Mouse (Mus musculus) stomach, embryonic 15.5 days (tissue): ENCODE measurements at regions not wholly inside any gene's neighbourhood (a gene's known extent, or its start where the extent isn't known, plus 50 kb on each side); places are given as distances from the start of the nearest gene placed in this dataset.

Experiments used
- ATAC-seq: fragments of 200-750 bp; cut with Nextera tagmentation; 2 replicates; pipeline ENCODE4 v1.8.0; 2017; ENCODE audit warnings: low read depth, moderate number of reproducible peaks, moderate TSS enrichment; ENCODE audit not compliant: insufficient read depth, low FRiP score
- H3K27ac ChIP-seq: fragments of 300-500 bp; sonication (generic); 2 replicates; pipeline ENCODE4 v1.5.1; 2015; ENCODE audit warnings: mild to moderate bottlenecking, inconsistent platforms
- H3K27me3 ChIP-seq: fragments of 300-500 bp; sonication (generic); replicated peaks from 2 replicates; pipeline ENCODE4 v1.6.1; 2015; ENCODE audit warnings: inconsistent platforms
- H3K36me3 ChIP-seq: fragments of 300-500 bp; sonication (generic); 2 replicates; pipeline ENCODE4 v1.6.1; 2015; ENCODE audit warnings: inconsistent platforms
- H3K4me1 ChIP-seq: fragments of 300-500 bp; sonication (generic); 2 replicates; pipeline ENCODE4 v1.6.1; 2015; ENCODE audit warnings: inconsistent platforms
- H3K4me2 ChIP-seq: fragments of 300-500 bp; sonication (generic); 2 replicates; pipeline ENCODE4 v1.6.1; 2015; ENCODE audit warnings: mild to moderate bottlenecking, inconsistent platforms
- H3K4me3 ChIP-seq: fragments of 300-500 bp; sonication (generic); replicated peaks from 2 replicates; pipeline ENCODE4 v1.5.1; 2015; ENCODE audit warnings: inconsistent platforms
- H3K9ac ChIP-seq: fragments of 300-500 bp; sonication (generic); 2 replicates; pipeline ENCODE4 v1.6.1; 2015; ENCODE audit warnings: inconsistent platforms
- H3K9me3 ChIP-seq: fragments of 300-500 bp; sonication (generic); 2 replicates; pipeline ENCODE4 v1.6.1; 2016; ENCODE audit warnings: inconsistent platforms
- WGBS: fragments of 180-500 bp; shearing (Covaris S2); methylation state at CpG from one replicate; pipeline ENCODE4 v1.1.7; 2015; 5-methylcytosine and 5-hydroxymethylcytosine counted together

DNA sequence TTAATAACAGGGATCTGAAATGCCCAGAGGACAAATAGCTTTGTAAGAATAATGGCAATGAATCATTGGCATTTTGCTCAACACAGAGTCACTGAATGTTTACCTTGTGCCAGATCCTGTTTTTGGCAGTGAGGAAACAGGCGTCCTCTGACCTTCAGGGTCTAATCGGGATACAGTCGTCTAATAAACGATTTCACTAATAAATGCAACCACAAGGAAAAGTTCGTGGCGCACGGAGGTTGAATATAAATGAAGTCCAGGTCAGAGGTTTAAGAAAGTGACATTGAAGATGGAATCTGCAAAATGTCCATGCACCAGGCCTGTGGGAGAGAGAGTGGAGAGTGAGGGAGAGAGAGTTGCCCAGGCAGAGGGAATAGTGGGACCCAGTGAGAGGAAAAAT is 387.5 kb downstream of the 1810013L24Rik start:
- no peaks in the 10 kb centered on the region for H3K36me3 ChIP-seq
- H3K9me3 ChIP-seq, result no peaks in the 10 kb centered on the region
- no peaks in the 10 kb centered on the region for H3K4me1 ChIP-seq
- no peak overlapping the region for H3K4me2 ChIP-seq
- no peaks in the 10 kb centered on the region for H3K27me3 ChIP-seq
- WGBS, result 59% methylated on average over 7 of the region's 7 CpGs
- H3K4me3 ChIP-seq, result no peak overlapping the region
- no peak overlapping the region for H3K9ac ChIP-seq
- H3K27ac ChIP-seq, result no peak overlapping the region
- ATAC-seq, result no peak

DNA sequence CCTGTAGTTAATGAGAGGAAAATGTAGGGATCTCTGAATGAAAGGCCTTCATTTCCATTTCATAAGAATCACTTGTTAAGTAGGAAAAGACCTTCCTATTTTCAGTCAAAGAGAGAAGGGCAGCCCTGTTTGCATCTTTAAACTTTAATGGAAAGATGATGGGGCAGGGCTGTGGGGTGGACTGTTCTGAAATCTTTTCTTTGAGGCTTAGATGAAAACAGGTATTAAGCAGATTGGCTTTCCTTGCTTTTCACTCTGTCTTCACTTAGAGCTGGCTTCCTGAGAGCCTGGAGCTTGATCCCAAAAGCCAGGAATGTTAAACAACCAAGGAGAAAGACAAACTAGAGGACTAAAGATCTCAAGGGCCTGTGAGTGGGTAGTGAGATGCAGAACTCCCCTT is 400.3 kb downstream of the 1810013L24Rik start:
- Histone ChIP-seq H3K9me3 (no peaks in the 10 kb centered on the region), H3K27ac (no peak overlapping the region)
- no peak for ATAC-seq

DNA sequence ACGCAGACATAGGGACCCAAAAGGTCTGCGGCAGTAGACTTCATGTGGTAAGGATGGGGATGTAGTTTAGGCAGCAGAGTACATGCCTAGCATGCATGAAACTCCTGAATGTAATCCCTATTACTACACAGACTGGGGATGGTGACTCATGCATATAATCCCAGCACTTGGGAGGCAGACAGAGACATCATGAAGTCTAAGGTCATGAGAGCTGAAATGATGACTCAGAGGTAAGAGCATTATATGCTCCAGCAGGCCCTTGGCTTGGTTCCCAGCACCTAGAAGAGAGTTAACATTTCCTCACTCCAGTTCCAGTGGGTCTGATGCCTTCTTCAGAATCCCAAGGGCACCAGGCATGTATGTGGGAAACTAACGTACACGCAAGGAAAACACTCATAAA is 412.2 kb downstream of the 1810013L24Rik start:
- WGBS, result 91% methylated on average over 4 of the region's 4 CpGs
- no peak overlapping the region for H3K4me2 ChIP-seq
- H3K9me3 ChIP-seq, result no peaks in the 10 kb centered on the region
- no peak overlapping the region for H3K27ac ChIP-seq
- H3K9ac ChIP-seq, result no peak overlapping the region
- H3K36me3 ChIP-seq, result no peaks in the 10 kb centered on the region
- ATAC-seq, result no peak
- H3K4me3 ChIP-seq, result no peak overlapping the region
- no peaks in the 10 kb centered on the region for H3K4me1 ChIP-seq
- H3K27me3 ChIP-seq, result no peaks in the 10 kb centered on the region

More for the DNA sequence above, 400.3 kb downstream of the 1810013L24Rik start:
- Histone ChIP-seq H3K27me3 (no peaks in the 10 kb centered on the region), H3K4me1 (no peaks in the 10 kb centered on the region), H3K4me2 (no peak overlapping the region), H3K36me3 (no peaks in the 10 kb centered on the region), H3K9ac (no peak overlapping the region), H3K4me3 (no peak overlapping the region)

DNA sequence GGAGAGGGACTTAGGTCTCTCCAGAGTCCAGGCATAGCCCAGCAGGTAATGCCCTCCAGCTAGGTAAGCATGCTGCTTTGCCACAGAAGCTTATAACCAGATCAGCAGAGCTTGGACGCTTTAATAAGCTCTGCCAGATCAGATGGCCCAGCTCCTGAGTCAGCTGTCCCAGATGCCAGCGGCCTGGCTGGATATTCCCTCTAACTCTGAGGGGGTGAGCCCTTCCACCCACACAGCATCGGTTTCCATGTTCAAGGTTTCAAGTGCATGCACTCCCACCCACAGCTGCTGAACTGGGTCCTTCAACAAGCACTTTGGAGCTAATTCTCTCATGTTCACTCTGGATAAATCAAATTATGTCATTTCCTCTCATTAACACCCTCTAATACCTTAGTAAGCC is 417.3 kb downstream of the 1810013L24Rik start:
- Histone ChIP-seq H3K36me3 (no peaks in the 10 kb centered on the region), H3K4me2 (no peak overlapping the region), H3K4me1 (no peaks in the 10 kb centered on the region), H3K9me3 (no peaks in the 10 kb centered on the region), H3K27me3 (no peaks in the 10 kb centered on the region), H3K4me3 (no peak overlapping the region), H3K27ac (no peak overlapping the region), H3K9ac (no peak overlapping the region)
- ATAC-seq, result no peak
- WGBS, result 73% methylated on average over 3 of the region's 3 CpGs

DNA sequence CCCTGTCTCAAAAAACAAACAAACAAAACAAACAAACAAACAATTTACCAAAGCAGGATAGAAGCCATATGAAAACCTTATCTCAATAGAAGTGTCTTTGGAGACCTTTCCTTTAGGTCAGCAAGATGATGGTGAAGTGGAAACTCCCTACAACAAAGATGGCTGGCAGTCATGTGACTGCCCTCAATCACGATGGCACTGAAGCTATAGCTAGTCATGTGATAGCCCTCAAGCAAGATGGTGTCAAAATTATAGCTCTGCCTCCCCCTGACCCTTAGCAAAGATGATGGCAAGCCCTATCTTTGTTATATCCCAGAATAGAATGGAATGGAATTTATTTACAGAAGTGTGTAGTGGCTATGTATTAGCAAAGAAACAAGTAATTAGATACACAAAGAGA is 423.2 kb downstream of the 1810013L24Rik start:
- no peaks in the 10 kb centered on the region for H3K4me1 ChIP-seq
- H3K9ac ChIP-seq, result no peak overlapping the region
- H3K4me2 ChIP-seq, result no peak overlapping the region
- no peaks in the 10 kb centered on the region for H3K27me3 ChIP-seq
- H3K4me3 ChIP-seq, result no peak overlapping the region
- 71% methylated on average over 1 of the region's 1 CpGs for WGBS
- no peak overlapping the region for H3K27ac ChIP-seq
- H3K36me3 ChIP-seq, result no peaks in the 10 kb centered on the region
- ATAC-seq, result no peak
- H3K9me3 ChIP-seq, result no peaks in the 10 kb centered on the region

DNA sequence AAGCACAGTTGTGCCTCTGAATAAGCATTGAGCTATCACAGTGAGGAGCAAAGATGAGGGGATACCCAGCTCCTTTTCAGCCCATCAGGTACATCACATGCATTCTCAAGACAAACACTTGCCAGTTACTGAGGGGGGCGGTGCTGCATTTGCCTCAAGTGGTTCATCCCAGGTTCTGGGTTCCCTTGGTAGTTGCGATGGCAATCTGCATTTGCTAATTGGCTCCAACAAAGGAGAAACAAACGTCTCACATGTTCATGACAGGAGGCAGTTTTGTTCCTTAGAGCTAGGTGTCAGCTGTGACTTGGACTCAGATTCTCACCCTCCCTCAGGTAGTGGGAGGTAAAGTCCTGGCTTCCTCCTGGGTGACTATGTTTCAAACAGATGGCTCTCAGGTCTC is 425.5 kb downstream of the 1810013L24Rik start:
- Histone ChIP-seq H3K4me2 (no peak overlapping the region), H3K36me3 (no peaks in the 10 kb centered on the region), H3K27ac (no peak overlapping the region), H3K9ac (no peak overlapping the region), H3K4me1 (no peaks in the 10 kb centered on the region), H3K27me3 (no peaks in the 10 kb centered on the region), H3K9me3 (no peaks in the 10 kb centered on the region), H3K4me3 (no peak overlapping the region)
- ATAC-seq, result no peak
- WGBS, result 55% methylated on average over 3 of the region's 3 CpGs

DNA sequence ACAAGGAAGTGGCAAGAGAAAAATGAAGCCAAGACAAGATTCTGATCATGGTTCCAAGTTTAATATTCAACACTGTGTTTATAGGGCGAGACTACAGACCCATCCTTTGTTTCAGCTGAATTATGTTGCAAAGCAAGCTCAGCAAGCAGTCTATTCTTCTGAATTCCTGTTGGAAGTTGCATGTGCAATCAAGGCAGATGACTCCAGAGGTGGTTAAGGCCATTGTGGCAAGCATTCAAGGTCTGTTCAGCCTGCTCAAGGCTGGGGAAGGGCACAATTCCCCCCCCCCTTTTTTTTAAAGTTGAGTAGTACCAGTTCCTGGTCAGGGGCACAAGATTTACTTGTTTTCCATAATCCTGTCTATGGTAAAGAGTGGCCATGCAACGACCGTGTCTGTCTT is 431.1 kb downstream of the 1810013L24Rik start:
- Histone ChIP-seq H3K9me3 (no peaks in the 10 kb centered on the region), H3K9ac (no peak overlapping the region)
- whole genome bisulfite sequencing, result 70% methylated on average over 3 of the region's 3 CpGs

DNA sequence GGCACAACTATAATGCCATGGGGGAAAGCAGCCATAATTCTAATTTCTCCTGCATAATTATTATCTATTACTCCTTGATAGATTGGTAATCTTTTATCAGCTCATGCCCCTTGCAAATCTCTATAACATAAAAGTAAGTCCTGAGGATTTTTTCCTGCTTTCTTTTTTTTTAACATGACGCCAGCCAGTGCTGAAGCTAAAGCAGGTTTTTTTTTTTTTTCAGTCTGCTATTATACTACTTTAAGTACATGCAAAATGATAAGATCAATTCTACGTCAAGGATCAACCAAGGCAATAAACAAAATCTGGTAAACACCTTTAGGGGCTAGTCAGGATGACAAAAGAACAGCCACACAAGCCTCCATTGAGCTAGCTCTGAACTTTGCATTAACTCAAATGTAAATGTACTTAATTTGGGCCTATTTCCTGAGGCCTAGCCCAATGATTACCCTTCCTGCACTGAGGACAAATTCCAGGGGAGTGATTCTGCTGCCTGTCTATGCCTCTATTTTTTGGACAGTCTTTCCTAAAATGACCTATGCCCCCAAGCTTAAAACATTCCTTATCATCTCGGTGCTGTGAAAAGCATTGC is 434.8 kb downstream of the 1810013L24Rik start:
- ATAC-seq, result no peak
- WGBS, result 55% methylated on average over 3 of the region's 3 CpGs
- H3K4me2 ChIP-seq, result no peak overlapping the region
- no peak overlapping the region for H3K9ac ChIP-seq
- no peak overlapping the region for H3K4me3 ChIP-seq
- no peaks in the 10 kb centered on the region for H3K4me1 ChIP-seq
- H3K27ac ChIP-seq, result no peak overlapping the region
- no peaks in the 10 kb centered on the region for H3K9me3 ChIP-seq
- no peaks in the 10 kb centered on the region for H3K27me3 ChIP-seq
- no peaks in the 10 kb centered on the region for H3K36me3 ChIP-seq

More for the DNA sequence above, 431.1 kb downstream of the 1810013L24Rik start:
- Histone ChIP-seq H3K27me3 (no peaks in the 10 kb centered on the region), H3K4me1 (no peaks in the 10 kb centered on the region), H3K36me3 (no peaks in the 10 kb centered on the region), H3K4me2 (no peak overlapping the region), H3K27ac (no peak overlapping the region), H3K4me3 (no peak overlapping the region)
- no peak for ATAC-seq

DNA sequence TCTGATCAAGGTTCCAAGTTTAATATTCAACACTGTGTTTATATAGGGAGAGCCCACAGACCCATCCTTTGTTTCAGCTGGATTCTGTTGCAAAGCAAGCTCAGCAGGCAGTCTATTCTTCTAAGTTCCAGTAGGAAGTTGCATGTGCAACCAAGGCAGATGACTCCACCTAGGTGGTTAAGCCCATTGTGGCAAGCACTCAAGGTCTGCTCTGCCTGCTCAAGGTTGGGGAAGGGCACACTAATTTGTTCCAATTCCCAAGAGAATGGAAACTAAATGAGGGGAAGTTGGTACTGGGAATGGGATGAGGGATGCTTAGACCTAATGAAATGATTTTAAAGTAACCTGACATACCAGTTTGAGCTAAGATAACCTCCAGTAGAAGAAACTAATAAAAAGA is 437.3 kb downstream of the 1810013L24Rik start:
- Histone ChIP-seq H3K9me3 (no peaks in the 10 kb centered on the region), H3K9ac (no peak overlapping the region)

DNA sequence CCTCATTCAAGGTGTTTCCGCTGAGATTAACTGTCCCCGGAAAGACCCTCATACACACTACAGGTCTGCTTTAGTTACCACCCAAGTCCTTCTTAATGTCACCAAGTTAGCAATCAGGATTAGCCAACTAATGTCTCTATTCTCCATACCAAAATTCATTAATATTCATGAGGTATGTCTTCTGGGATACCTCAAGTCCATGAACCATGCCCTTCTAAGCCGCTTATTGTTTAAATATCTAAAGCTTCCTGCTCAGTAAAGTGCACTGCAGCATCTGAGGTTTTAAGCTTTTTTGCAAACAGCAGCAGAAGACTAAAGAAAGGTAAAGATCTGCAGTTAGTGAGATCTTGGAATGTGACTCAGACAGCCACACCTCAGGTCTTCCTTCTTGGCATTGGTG is 440.2 kb downstream of the 1810013L24Rik start:
- H3K27me3 ChIP-seq, result no peaks in the 10 kb centered on the region
- no peak overlapping the region for H3K27ac ChIP-seq
- no peaks in the 10 kb centered on the region for H3K36me3 ChIP-seq
- H3K4me2 ChIP-seq, result no peak overlapping the region
- 81% methylated on average over 3 of the region's 3 CpGs for WGBS
- H3K4me3 ChIP-seq, result no peak overlapping the region
- no peaks in the 10 kb centered on the region for H3K4me1 ChIP-seq
- no peak overlapping the region for H3K9ac ChIP-seq
- H3K9me3 ChIP-seq, result no peaks in the 10 kb centered on the region
- no peak for ATAC-seq

More for the DNA sequence above, 437.3 kb downstream of the 1810013L24Rik start:
- no peaks in the 10 kb centered on the region for H3K36me3 ChIP-seq
- no peaks in the 10 kb centered on the region for H3K27me3 ChIP-seq
- no peak overlapping the region for H3K4me3 ChIP-seq
- H3K4me2 ChIP-seq, result no peak overlapping the region
- no peak overlapping the region for H3K27ac ChIP-seq
- ATAC-seq, result no peak
- H3K4me1 ChIP-seq, result no peaks in the 10 kb centered on the region

DNA sequence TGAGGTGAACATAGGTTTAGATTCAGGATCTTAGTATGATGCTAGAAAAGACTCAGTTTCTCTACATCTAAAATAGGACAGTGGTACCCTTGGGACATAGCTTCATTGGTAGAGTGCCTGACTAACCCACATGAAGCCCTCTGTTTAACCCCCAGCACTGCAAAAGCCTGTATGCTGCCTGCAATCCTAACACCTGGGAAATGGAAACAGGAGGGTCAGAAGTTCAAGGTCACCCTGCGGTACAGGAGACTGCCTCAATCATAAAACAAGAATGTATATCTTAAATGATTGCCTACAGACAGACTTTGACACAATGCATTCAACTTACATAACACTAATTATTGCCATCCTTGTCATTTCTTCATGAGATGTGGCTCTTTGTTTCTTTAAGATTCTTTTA is 440.8 kb downstream of the 1810013L24Rik start:
- Histone ChIP-seq H3K27me3 (no peaks in the 10 kb centered on the region), H3K4me3 (no peak overlapping the region), H3K4me1 (no peaks in the 10 kb centered on the region), H3K4me2 (no peak overlapping the region), H3K36me3 (no peaks in the 10 kb centered on the region), H3K9ac (no peak overlapping the region), H3K9me3 (no peaks in the 10 kb centered on the region), H3K27ac (no peak overlapping the region)
- WGBS, result 52% methylated on average over 1 of the region's 1 CpGs
- ATAC-seq, result no peak

DNA sequence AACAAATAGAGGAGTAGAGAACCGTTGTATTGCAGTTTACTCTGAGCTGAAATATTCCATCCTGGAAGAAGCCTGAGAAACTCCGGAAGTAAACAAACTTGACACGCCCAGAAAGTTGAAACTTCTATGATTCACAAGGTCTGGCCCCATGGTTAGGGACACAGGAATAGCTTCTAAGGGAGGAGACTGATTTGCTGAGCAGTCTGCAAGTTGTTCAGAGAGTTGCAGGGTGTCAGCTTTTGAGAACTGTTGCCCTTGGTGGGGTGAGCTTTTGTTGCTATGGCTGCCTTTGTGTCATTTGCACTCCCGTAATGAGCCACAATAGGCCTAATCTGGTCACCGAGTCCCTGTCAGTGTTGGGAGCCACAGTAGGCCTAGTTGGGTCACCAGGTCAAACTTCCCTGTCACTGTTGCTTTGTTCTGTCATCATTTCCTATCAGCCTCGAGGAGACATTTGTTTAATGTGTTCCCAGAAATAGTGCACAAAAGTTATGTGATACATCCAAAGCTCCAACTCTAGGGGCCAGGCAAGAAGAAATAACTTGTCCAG is 443.9 kb downstream of the 1810013L24Rik start:
- no peaks in the 10 kb centered on the region for H3K36me3 ChIP-seq
- no peak overlapping the region for H3K4me3 ChIP-seq
- 61% methylated on average over 6 of the region's 6 CpGs for WGBS
- H3K4me2 ChIP-seq, result no peak overlapping the region
- no peaks in the 10 kb centered on the region for H3K4me1 ChIP-seq
- no peak overlapping the region for H3K27ac ChIP-seq
- no peaks in the 10 kb centered on the region for H3K27me3 ChIP-seq
- no peak overlapping the region for H3K9ac ChIP-seq
- H3K9me3 ChIP-seq, result no peaks in the 10 kb centered on the region
- ATAC-seq, result no peak

DNA sequence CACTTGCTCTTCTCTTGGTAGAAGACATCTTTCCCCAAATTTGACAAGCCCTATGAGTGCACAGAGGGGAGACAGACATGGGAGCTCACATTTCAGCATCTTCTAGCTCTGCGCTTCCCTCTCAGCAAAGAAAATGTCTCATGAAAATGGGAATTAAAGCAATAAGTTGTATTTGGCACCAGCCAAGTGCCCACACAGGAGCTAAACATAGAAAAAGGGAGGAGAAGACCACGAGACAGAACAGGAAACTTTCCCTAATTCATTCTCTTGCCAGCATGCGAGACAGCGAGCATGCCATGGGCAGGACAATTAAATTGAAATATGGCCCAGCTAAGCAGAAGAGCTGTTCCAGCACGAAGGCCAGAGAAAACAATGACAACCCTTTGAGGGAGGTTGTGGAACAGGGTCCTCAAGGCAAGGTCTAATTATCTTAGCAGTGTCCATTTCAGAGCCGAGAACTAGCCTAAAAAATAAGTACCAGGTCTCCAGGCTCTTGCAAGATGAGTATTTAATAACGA is 444.7 kb downstream of the 1810013L24Rik start:
- no peak for ATAC-seq
- whole genome bisulfite sequencing, result 51% methylated on average over 7 of the region's 7 CpGs
- H3K9ac ChIP-seq, result no peak overlapping the region
- H3K36me3 ChIP-seq, result no peaks in the 10 kb centered on the region
- H3K4me1 ChIP-seq, result no peaks in the 10 kb centered on the region
- H3K27ac ChIP-seq, result no peak overlapping the region
- no peak overlapping the region for H3K4me3 ChIP-seq
- H3K4me2 ChIP-seq, result no peak overlapping the region
- H3K27me3 ChIP-seq, result no peaks in the 10 kb centered on the region
- H3K9me3 ChIP-seq, result no peaks in the 10 kb centered on the region
